Mouse (Mus musculus): ENCODE data around the gene Gpx1. TPM values are rescaled to one million over a fixed set of nuclear protein-coding genes. Genes with fewer than 3 reads are reported as not detected.

The Gpx1 gene
- polyA plus RNA-seq, 1 experiment from 2014 or later = 3,657 TPM

- no peak for DNase-seq
- ATAC-seq = no peak
- Histone ChIP-seq H3K27me3 (ENCODE audit: insufficient read depth, low read length) (no peaks in the 10 kb centered on the region), H3K27ac (ENCODE audit: low read depth) (no peak overlapping the region), H3K36me3 (replicated peaks; ENCODE audit: insufficient read depth, low read length) (peaks cover 84% of the 10 kb centered on the region), H3K4me1 (ENCODE audit: insufficient read depth) (no peaks in the 10 kb centered on the region), H3K9me3 (ENCODE audit: low read length) (no peaks in the 10 kb centered on the region), H3K4me3 (ENCODE audit: low read depth, low read length) (no peak overlapping the region), H3K4me2 (ENCODE audit: low read depth, low read length) (no peak overlapping the region), H3K9ac (replicated peaks) (no peak overlapping the region)
- TF ChIP-seq CTCF (IDR thresholded peaks at IDR 0.05; ENCODE audit: low read depth) (no peak), EP300 (IDR thresholded peaks at IDR 0.05; ENCODE audit: low read depth) (no peak)
- WGBS (ENCODE audit: insufficient replicate concordance) = 86% methylated on average over 4 of the region's 4 CpGs
Observed at GRCm38 (mm10) chr9:108386816-108387215, 48.1 kb downstream of the Gpx1 start.

GRCm38 (mm10) chr9:108388601-108389000, 49.9 kb downstream of the Gpx1 start:
- no peak for ATAC-seq
- TF ChIP-seq EP300 (IDR thresholded peaks at IDR 0.05; ENCODE audit: low read depth) = no peak
- TF ChIP-seq CTCF (IDR thresholded peaks at IDR 0.05; ENCODE audit: low read depth) = no peak
- WGBS (ENCODE audit: insufficient replicate concordance) = 91% methylated on average over 10 of the region's 10 CpGs

GRCm38 (mm10) chr9:108389220-108389619, 50.5 kb downstream of the Gpx1 start:
- Histone ChIP-seq H3K27ac (ENCODE audit: low read depth) (no peak overlapping the region), H3K27me3 (ENCODE audit: insufficient read depth, low read length) (no peaks in the 10 kb centered on the region), H3K4me3 (ENCODE audit: low read depth, low read length) (no peak overlapping the region), H3K9me3 (ENCODE audit: low read length) (no peaks in the 10 kb centered on the region), H3K36me3 (replicated peaks; ENCODE audit: insufficient read depth, low read length) (peaks cover 74% of the 10 kb centered on the region), H3K4me2 (ENCODE audit: low read depth, low read length) (no peak overlapping the region), H3K4me1 (ENCODE audit: insufficient read depth) (no peaks in the 10 kb centered on the region), H3K9ac (replicated peaks) (no peak overlapping the region)
- WGBS (ENCODE audit: insufficient replicate concordance) = 79% methylated on average over 6 of the region's 6 CpGs
- ATAC-seq = no peak
- TF ChIP-seq CTCF (IDR thresholded peaks at IDR 0.05; ENCODE audit: low read depth) (no peak), EP300 (IDR thresholded peaks at IDR 0.05; ENCODE audit: low read depth) (no peak)
- no peak for DNase-seq

More at GRCm38 (mm10) chr9:108388601-108389000, 49.9 kb downstream of the Gpx1 start:
- H3K9ac ChIP-seq (replicated peaks) = no peak overlapping the region
- H3K27me3 ChIP-seq (ENCODE audit: insufficient read depth, low read length) = no peaks in the 10 kb centered on the region
- H3K4me2 ChIP-seq (ENCODE audit: low read depth, low read length) = no peak overlapping the region
- H3K36me3 ChIP-seq (replicated peaks; ENCODE audit: insufficient read depth, low read length) = peaks cover 80% of the 10 kb centered on the region
- no peak overlapping the region for H3K27ac ChIP-seq (ENCODE audit: low read depth)
- H3K4me3 ChIP-seq (ENCODE audit: low read depth, low read length) = no peak overlapping the region
- no peaks in the 10 kb centered on the region for H3K4me1 ChIP-seq (ENCODE audit: insufficient read depth)
- no peaks in the 10 kb centered on the region for H3K9me3 ChIP-seq (ENCODE audit: low read length)
- DNase-seq = no peak

Other genes with a start within 250 kb of the Gpx1 start
- gene Apeh, start 244.3 kb upstream of the Gpx1 start, polyA plus RNA-seq (2015; fragmentation: Nextera tagmentation; extraction: Ambion mirVana) = 67.7 and 75.2 TPM in 2 replicates
- 0.58 and 0.59 TPM in 2 replicates for gene Bsn, start 148.5 kb upstream of the Gpx1 start, polyA plus RNA-seq (2015; fragmentation: Nextera tagmentation; extraction: Ambion mirVana)
- 20.0 and 20.8 TPM in 2 replicates for gene Dag1, start 74.9 kb upstream of the Gpx1 start, polyA plus RNA-seq (2015; fragmentation: Nextera tagmentation; extraction: Ambion mirVana)
- 7.7 and 9.5 TPM in 2 replicates for gene Nicn1, start 48.5 kb upstream of the Gpx1 start, polyA plus RNA-seq (2015; fragmentation: Nextera tagmentation; extraction: Ambion mirVana)
- gene Amt, start 42.0 kb upstream of the Gpx1 start, polyA plus RNA-seq (2015; fragmentation: Nextera tagmentation; extraction: Ambion mirVana) = 10.9 and 13.5 TPM in 2 replicates
- gene Rhoa, start 32.8 kb upstream of the Gpx1 start, polyA plus RNA-seq (2015; fragmentation: Nextera tagmentation; extraction: Ambion mirVana) = 163 and 165 TPM in 2 replicates
- 14.8 and 16.3 TPM in 2 replicates for gene Tcta, start 32.7 kb upstream of the Gpx1 start, polyA plus RNA-seq (2015; fragmentation: Nextera tagmentation; extraction: Ambion mirVana)
- 35.9 and 38.2 TPM in 2 replicates for gene Usp4, start 8.9 kb downstream of the Gpx1 start, polyA plus RNA-seq (2015; fragmentation: Nextera tagmentation; extraction: Ambion mirVana)
- 0.14 and 0.22 TPM in 2 replicates for gene 1700102P08Rik, start 53.9 kb downstream of the Gpx1 start, polyA plus RNA-seq (2015; fragmentation: Nextera tagmentation; extraction: Ambion mirVana)
- 0.08 TPM in 1 of 2 replicates, not detected in the other for gene Ccdc36, start 89.6 kb downstream of the Gpx1 start, polyA plus RNA-seq (2015; fragmentation: Nextera tagmentation; extraction: Ambion mirVana)
- not detected in 2 replicates for gene BC048562, start 97.6 kb downstream of the Gpx1 start, polyA plus RNA-seq (2015; fragmentation: Nextera tagmentation; extraction: Ambion mirVana)
- gene Ccdc71, start 121.6 kb downstream of the Gpx1 start, polyA plus RNA-seq (2015; fragmentation: Nextera tagmentation; extraction: Ambion mirVana) = 16.1 and 19.3 TPM in 2 replicates
- gene Klhdc8b, start 122.7 kb downstream of the Gpx1 start, polyA plus RNA-seq (2015; fragmentation: Nextera tagmentation; extraction: Ambion mirVana) = 8.5 and 9.1 TPM in 2 replicates
- gene Lamb2, start 140.8 kb downstream of the Gpx1 start, polyA plus RNA-seq (2015; fragmentation: Nextera tagmentation; extraction: Ambion mirVana) = 2.7 and 3.9 TPM in 2 replicates
- gene Usp19, start 151.7 kb downstream of the Gpx1 start, polyA plus RNA-seq (2015; fragmentation: Nextera tagmentation; extraction: Ambion mirVana) = 13.8 and 17.0 TPM in 2 replicates
- gene Qars, start 168.8 kb downstream of the Gpx1 start, polyA plus RNA-seq (2015; fragmentation: Nextera tagmentation; extraction: Ambion mirVana) = 33.0 and 33.3 TPM in 2 replicates
- gene Qrich1, start 177.9 kb downstream of the Gpx1 start, polyA plus RNA-seq (2015; fragmentation: Nextera tagmentation; extraction: Ambion mirVana) = 26.2 and 27.1 TPM in 2 replicates
- 45.6 and 49.5 TPM in 2 replicates for gene Impdh2, start 221.4 kb downstream of the Gpx1 start, polyA plus RNA-seq (2015; fragmentation: Nextera tagmentation; extraction: Ambion mirVana)
- 26.5 and 26.8 TPM in 2 replicates for gene Ndufaf3, start 228.5 kb downstream of the Gpx1 start, polyA plus RNA-seq (2015; fragmentation: Nextera tagmentation; extraction: Ambion mirVana)
- 18.8 and 20.2 TPM in 2 replicates for gene Dalrd3, start 231.0 kb downstream of the Gpx1 start, polyA plus RNA-seq (2015; fragmentation: Nextera tagmentation; extraction: Ambion mirVana)
- 4.5 and 5.7 TPM in 2 replicates for gene Wdr6, start 239.8 kb downstream of the Gpx1 start, polyA plus RNA-seq (2015; fragmentation: Nextera tagmentation; extraction: Ambion mirVana)